Mouse (Mus musculus) kidney, postnatal 25 days (tissue): ENCODE measurements around the gene Pigyl.
"Not testable (repeated sequence)": the region's sequence is repeated elsewhere in the genome, so short reads cannot be mapped to it uniquely, and the experiment has no call there.

ENCODE experiments used
- DNase-seq, 2 experiments: peaks; one replicate each; pipeline ENCODE4 v3.0.0; 2021; ENCODE audit warnings: mixed read lengths in 2 of 2

Pigyl gene

DNA sequence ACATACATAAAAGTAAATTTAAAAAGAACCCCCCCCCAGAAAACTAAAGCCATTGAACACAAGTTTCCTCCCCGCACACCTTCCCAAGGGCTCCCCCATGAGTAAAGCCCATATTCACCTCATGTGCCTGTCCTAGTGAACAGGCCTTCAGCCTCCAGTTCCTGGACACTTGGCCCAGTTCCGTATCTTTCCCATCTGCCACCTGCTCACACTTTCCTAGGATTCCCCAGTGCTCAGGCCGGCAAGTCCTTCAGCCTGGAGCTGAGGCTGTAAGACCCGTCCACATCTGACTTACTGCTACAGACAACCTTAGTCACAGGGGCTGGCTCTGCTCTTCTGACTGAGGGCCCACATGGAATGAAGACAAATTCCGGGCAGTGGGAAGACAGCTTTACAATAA is 16.9 kb upstream of the Pigyl start:
- DNase-seq: no peak

DNA sequence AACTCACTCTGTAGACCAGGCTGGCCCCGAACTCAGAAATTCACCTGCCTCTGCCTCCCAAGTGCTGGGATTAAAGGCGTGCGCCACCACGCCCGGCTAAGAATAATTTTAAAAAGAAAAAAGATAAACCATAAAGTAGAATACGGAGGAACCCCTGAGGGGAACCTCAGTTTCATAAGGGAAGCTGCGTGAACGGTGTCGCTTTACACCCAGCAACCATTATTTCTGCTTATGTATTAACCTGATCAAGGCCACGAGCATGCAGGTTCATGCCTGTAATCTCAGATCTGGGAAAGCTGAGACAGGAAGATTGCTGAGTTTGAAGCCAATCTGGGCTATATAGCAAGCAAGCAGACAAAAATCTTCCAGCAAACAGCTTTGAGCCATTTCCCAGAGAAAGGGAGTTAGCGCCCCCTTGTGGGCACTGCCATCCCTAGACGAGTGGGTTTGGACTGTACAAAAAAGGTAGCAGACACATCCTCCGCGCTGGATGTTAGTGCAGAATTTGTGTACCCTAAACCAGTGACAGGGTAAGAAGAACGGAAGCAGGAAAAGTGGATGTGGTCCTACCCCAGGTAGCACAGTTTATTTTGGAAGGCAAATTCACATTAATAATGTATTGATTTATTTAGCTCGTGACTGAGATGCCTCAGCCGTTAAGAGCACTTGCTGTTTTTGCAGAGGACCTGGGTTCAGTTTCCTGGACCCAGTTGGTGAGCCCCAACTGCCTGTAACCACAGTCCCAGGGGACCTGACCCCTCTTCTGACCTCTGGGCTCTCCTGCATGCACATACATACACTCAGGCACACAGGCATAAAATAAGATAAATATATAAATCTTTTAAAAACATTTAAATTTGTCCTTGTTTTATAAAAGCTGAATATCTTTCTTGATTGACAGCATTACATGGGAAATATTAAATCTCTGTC is 13.3 kb upstream of the Pigyl start:
- peak; percentile 83 to 94 for DNase-seq

- no peak for DNase-seq
These were observed 12.2 kb upstream of the Pigyl start for GRCm38 (mm10) chr9:22144304-22144965.

- DNase-seq: peak; percentile 52 to 71
These were observed 7.0 kb upstream of the Pigyl start for GRCm38 (mm10) chr9:22149426-22150248.

- DNase-seq: not testable (repeated sequence)
These were observed 6.4 kb upstream of the Pigyl start for GRCm38 (mm10) chr9:22150249-22150693.

DNA sequence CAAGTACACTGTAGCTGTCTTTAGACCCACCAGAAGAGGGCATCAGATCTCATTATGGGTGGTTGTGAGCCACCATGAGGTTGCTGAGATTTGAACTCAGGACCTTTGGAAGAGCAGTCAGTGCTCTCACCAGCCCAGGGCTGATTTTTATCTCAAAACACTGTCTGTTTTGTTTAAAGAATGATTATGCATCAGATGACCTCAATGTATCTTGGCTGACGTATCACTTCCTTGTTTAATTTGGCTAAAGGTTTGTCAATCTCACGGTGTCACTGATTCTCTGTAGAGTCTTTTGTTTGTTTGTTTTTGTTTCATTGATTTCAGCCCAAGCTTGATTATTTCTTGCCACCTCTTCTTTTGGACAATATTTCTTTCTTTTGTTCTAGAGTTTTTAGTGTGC is 5.7 kb upstream of the Pigyl start:
- no peak for DNase-seq

DNA sequence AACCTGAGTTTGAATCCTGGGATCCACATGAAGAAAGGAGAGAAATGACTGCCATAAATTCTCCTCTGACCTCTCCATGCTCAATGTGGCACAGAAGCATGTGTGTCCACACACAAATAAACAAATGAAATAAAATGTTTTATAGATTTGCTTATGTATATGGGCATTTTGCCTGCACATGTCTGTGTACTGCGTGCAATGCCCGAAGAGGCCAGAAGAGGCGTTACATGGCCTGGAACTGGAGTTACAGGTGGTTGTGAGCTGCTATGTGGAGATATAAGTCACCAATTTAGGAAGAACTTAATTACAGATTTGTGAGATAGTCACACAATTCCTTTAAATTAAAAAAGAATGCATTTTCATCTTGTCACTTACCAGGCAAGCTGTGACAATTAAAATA is 2.8 kb upstream of the Pigyl start:
- DNase-seq: no peak

DNA sequence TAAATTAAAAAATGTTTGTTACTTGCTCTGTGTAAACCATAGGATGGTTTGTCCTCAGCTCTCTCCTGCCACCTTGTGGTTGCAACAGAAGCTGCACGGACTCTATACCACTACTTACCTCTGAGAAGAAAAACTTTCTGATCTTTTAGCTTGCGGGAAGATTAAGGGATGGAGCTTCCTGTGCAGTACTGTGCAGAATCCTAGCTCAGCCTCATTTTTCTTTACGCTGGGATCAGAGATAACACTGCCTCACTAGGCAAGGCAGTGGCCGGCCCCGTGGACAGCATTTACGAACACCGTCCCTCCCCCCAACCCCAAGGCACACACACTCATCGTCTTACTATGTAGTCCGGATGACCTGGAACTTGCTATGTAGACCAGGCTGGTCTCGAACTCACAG is 1.0 kb upstream of the Pigyl start:
- DNase-seq: peak; percentile 73 to 74

DNA sequence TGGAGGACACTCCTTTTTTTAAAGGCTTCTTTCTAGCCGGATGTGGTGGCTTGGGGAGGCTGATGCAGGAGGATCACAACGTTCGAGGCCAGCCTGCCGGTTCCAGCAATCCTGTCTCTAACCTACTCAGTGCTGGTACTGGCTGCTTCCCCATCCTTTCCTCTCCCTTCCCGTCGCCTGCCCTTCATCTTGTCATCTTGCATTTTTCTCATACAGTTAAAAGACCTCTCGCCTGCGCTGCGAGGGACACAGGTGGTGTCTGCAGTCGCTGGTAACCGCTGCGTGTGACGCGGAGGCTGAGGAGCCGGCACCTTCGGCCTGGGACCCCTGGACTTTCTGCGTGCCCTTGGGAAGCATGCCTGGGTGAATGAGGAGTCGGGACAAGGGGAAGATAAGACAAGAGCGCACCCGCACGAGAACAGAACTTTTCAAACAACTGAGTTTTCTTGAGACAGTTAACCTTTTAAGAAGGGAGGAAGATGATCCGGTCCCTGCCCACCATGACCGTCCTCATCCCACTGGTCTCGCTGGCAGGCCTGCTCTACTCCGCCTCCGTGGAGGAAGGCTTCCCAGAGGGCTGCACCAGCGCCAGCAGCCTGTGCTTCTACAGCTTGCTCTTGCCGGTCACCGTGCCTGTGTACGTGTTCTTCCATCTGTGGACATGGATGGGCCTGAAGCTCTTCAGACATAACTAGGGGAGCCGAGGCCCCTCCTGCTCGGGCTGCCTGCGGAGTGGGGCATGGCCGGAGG is 1.0 kb downstream of the Pigyl start:
- DNase-seq: no peak

- DNase-seq: no peak
These were observed 4.7 kb downstream of the Pigyl start for GRCm38 (mm10) chr9:22161299-22161698.

DNA sequence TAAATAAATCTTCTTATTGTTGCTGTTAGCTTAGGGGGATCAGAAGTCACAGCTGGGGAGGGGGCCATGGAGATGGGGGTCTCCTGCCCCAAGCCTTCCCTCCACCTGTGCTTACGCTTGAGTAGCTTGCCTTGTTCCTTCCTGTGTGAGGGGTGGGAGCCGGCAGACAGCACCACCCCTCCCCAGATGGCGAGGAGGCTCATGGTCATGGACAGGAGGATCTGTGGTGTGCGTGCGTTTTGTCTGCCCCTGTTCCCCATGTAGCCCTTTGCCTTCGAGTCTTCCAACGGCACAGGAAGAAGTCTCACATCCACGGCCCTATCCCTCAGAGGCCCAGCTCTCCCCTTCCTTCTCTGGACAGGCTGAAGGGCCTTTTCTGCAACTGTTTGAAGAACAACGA is 5.7 kb downstream of the Pigyl start:
- no peak for DNase-seq

- no peak for DNase-seq
These were observed 6.3 kb downstream of the Pigyl start for GRCm38 (mm10) chr9:22162912-22163311.

DNA sequence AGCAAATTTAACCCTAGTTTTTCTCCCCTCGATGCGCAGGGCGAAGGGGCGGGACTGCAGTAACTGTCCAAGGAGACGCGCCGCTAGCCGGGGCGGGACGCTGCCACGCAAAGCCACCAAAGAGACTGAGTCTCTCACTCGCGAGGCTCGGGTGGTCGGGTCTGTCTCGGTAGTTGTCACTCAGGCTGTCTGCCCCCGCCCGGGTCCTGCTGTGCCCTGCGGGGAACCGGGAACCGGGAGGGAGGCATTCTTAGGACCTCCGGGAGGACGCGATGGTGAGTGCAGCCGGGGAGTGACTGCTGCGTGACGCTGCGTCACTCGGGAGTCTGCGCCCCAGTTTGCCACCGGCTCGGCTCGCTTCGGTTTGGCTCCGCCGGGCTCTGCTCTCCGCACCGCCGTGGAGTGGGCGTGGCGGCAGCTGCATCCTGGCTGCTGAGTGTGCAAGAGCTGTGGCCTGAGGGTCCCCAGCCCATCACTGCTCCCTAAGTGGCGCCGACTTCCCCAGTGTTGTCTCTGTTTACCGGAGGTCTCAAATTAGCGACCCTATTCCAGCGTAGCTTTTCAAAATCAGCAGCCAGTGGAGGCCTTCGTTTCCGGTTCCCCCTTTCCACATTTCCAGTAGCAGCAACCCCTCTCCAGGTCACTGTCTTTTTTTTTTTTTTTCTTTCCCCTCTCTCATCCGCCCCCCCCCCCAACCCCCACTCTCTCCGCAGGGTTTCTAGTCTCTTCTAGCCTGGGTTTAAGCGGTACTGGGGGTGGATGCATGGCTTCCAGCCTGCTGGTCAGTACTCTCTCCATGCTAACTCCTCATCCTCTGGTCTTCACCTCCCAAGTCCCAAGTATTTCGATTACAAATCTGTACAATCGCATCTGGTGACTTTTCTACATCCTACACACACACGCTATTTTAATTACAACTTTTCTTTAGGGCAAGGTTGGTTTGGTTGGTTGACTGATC is 8.3 kb downstream of the Pigyl start:
- peak; percentile 34 to 44 for DNase-seq

GRCm38 (mm10) chr9:22165964-22166363 is 9.3 kb downstream of the Pigyl start:
- DNase-seq: no peak

GRCm38 (mm10) chr9:22166686-22167085 is 10.0 kb downstream of the Pigyl start:
- no peak for DNase-seq

GRCm38 (mm10) chr9:22167751-22168150 is 11.1 kb downstream of the Pigyl start:
- no peak for DNase-seq

DNA sequence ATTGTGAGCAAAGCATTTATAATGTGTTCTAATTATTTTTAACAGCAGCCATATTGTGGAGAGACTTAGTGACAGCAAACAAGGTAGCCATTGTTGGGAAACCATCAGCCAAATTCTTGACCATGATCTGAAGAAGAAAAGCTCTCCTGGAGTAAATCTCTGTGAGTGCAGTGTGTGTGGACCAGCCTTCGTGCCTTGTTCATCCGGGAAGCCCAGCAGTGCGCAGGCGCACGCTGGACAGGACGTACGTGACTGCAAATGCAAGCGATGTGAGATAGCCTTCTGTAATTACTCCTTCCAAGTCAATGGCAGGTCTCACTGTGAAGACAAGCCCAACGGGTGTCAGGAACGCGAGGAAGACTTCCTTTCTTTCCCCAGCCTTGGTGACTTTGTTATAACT is 12.7 kb downstream of the Pigyl start:
- DNase-seq: no peak

DNA sequence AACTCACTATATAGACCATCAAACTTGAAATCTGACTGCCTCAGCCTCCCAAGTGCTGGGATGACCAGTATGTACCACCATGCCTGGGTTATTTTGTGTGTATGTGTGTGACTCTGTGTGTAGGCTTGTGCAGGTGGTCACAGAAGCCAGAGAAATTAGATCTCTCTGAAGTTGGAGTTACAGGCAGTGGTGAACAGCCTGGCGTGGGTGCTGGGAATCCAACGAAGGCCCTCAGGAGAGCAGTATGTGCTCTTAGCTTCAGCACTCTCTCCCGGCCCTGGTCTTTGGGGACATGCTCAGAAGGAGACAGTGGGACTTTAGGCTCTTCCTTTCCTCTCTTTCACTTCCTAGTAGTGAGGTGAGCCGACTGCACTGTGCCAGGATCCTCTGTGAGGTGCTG is 15.7 kb downstream of the Pigyl start:
- no peak for DNase-seq

- DNase-seq: peak; percentile 46 to 71
These were observed 31.5 kb downstream of the Pigyl start, which contains the start of gene Zfp872 for GRCm38 (mm10) chr9:22188025-22188611. TSS of gene Zfp872 (plus strand) at chr9:22188090.

DNA sequence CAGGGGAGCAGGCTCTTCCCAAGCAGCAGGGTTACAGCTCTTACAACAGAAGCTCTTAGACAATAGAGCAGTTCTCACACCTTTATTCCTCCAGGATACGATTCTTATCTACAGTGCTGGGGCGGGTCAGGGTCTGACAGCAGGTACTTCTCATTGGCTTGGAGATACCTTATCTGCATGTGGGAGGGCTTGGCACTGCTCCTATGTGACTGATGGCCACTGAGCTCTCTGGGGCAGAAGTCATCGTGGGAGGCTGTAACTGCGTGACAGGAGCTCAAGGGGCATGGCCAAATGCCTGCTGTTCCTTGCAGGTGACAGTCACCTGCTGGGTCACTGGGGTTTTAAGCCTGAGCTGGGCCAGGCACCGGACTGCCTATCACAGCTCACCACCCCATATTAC is 39.8 kb downstream of the Pigyl start:
- no peak for DNase-seq
